Mouse (Mus musculus) hindbrain, embryonic 13.5 days (tissue): ENCODE measurements at regions not wholly inside any gene's neighbourhood (a gene's known extent, or its start where the extent isn't known, plus 50 kb on each side); places are given as distances from the start of the nearest gene placed in this dataset.

Experiments used
- ATAC-seq: fragments of 200-750 bp; cut with Nextera tagmentation; 2 replicates; pipeline ENCODE4 v1.8.0; 2017; ENCODE audit warnings: moderate TSS enrichment; ENCODE audit not compliant: low FRiP score
- H3K27ac ChIP-seq: fragments of 300-500 bp; sonication (generic); 2 replicates; pipeline ENCODE4 v1.5.1; 2015; ENCODE audit warnings: inconsistent platforms, mild to moderate bottlenecking, moderate library complexity
- H3K27me3 ChIP-seq: fragments of 300-500 bp; sonication (generic); 2 replicates; pipeline ENCODE4 v1.6.1; 2015; ENCODE audit warnings: mild to moderate bottlenecking, inconsistent platforms
- H3K36me3 ChIP-seq: fragments of 300-500 bp; sonication (generic); 2 replicates; pipeline ENCODE4 v1.6.1; 2015; ENCODE audit warnings: mild to moderate bottlenecking, inconsistent platforms
- H3K4me1 ChIP-seq: fragments of 300-500 bp; sonication (generic); replicated peaks from 2 replicates; pipeline ENCODE4 v1.6.1; 2015; ENCODE audit warnings: inconsistent platforms
- H3K4me2 ChIP-seq: fragments of 300-500 bp; sonication (generic); 2 replicates; pipeline ENCODE4 v1.6.1; 2015; ENCODE audit warnings: inconsistent platforms, mild to moderate bottlenecking, moderate library complexity
- H3K4me3 ChIP-seq: fragments of 300-500 bp; sonication (generic); 2 replicates; pipeline ENCODE4 v1.5.1; 2015; ENCODE audit warnings: mild to moderate bottlenecking, inconsistent platforms
- H3K9ac ChIP-seq: fragments of 300-500 bp; sonication (generic); 2 replicates; pipeline ENCODE4 v1.6.1; 2015; ENCODE audit warnings: mild to moderate bottlenecking, inconsistent platforms
- H3K9me3 ChIP-seq: fragments of 300-500 bp; sonication (generic); 2 replicates; pipeline ENCODE4 v1.6.1; 2016; ENCODE audit warnings: inconsistent platforms
- WGBS: fragments of 180-500 bp; shearing (Covaris S2); methylation state at CpG from one replicate; pipeline ENCODE4 v1.1.7; 2015; 5-methylcytosine and 5-hydroxymethylcytosine counted together

DNA sequence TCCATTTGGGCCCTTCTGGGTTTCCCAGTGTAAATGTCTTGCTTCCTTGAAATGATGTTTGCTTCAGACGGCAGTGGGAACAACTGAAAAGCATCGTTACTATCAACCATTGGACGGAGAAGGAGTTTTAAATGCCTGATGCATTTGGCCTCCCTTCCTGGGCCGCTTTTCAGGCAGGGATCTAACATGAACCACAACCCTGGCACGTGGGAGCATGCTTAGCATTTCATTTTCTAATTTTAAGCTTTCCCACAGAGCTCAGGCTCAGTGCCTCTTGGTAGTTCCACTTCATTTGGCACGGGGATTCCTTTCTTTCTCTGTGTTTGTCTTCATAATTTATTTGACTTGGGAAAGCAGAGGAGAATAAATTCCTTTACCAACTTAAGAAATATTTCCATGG, 406.6 kb upstream of the Nbea start:
- no peaks in the 10 kb centered on the region for H3K9me3 ChIP-seq
- H3K27ac ChIP-seq: no peak overlapping the region
- 76% methylated on average over 6 of the region's 6 CpGs for WGBS
- no peak for ATAC-seq
- H3K4me2 ChIP-seq: no peak overlapping the region
- no peaks in the 10 kb centered on the region for H3K4me1 ChIP-seq
- H3K9ac ChIP-seq: no peak overlapping the region
- no peak overlapping the region for H3K4me3 ChIP-seq
- no peaks in the 10 kb centered on the region for H3K27me3 ChIP-seq
- no peaks in the 10 kb centered on the region for H3K36me3 ChIP-seq

DNA sequence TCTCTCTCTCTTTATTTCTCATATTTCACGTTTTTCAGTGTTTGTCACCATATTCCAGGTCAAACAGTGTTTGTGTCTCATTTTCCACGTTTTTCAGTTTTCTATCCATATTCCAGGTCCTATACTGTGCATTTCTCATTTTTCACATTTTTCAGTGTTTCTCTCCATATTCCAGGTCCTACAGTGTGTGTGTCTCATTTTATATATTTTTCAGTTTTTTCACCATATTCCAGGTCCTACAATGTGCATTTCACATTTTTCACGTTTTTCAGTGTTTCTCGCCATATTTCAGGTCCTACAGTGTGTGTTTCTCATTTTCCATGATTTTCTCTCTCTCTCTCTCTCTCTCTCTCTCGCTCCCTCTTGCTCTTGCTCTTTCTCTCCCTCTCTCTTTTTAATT, 391.9 kb upstream of the Nbea start:
- WGBS: 57% methylated on average over 5 of the region's 5 CpGs
- ATAC-seq: no peak
- no peaks in the 10 kb centered on the region for H3K4me1 ChIP-seq
- H3K9ac ChIP-seq: no peak overlapping the region
- H3K9me3 ChIP-seq: no peaks in the 10 kb centered on the region
- H3K27ac ChIP-seq: no peak overlapping the region
- H3K36me3 ChIP-seq: no peaks in the 10 kb centered on the region
- H3K27me3 ChIP-seq: no peaks in the 10 kb centered on the region
- no peak overlapping the region for H3K4me3 ChIP-seq
- no peak overlapping the region for H3K4me2 ChIP-seq

DNA sequence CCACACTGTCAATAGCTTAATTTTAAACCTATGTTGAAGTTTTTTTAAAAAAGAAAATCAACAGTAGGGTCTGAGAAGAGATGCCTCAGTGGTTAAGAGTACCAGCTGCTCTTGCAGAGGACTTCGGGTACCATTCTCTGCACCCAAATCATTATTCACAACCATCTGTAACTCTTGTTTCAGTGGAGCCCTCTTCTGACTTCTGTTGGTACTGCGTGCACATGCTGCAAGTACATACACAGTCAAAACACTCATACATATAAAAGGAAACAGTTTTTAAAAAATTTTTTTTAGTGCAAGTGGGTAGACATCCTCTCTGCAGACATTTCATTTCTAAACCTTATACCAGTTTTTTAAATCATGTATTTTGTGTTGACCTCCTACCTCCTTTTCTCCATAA, 352.7 kb upstream of the Nbea start:
- no peaks in the 10 kb centered on the region for H3K36me3 ChIP-seq
- 86% methylated on average over 2 of the region's 2 CpGs for WGBS
- no peak for ATAC-seq

DNA sequence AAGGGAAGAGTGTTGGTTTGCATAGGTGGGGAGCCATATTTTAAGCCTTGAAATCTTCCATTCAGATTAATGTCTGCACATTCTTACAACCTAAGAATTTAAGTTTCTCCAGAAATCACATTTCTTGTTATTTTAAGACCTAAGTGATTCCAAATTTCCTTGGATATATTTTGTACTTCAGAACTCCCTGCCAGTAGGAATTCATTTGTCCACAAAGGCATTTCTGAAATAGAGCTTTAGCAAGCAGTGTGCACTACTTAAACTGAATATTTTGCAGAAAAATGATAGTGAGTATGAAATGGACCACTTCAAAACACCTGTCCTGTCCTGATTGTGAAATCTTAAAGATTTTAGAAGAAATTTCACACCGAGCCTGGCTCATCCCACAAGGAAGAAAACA, 320.9 kb upstream of the Nbea start:
- Histone ChIP-seq H3K9me3 (no peaks in the 10 kb centered on the region), H3K4me1 (no peaks in the 10 kb centered on the region), H3K4me2 (no peak overlapping the region), H3K4me3 (no peak overlapping the region), H3K36me3 (no peaks in the 10 kb centered on the region), H3K27ac (no peak overlapping the region), H3K9ac (no peak overlapping the region), H3K27me3 (no peaks in the 10 kb centered on the region)
- 90% methylated on average over 1 of the region's 1 CpGs for WGBS
- no peak for ATAC-seq

More for the DNA sequence above, 352.7 kb upstream of the Nbea start:
- no peaks in the 10 kb centered on the region for H3K4me1 ChIP-seq
- no peak overlapping the region for H3K4me3 ChIP-seq
- no peak overlapping the region for H3K27ac ChIP-seq
- H3K4me2 ChIP-seq: no peak overlapping the region
- no peaks in the 10 kb centered on the region for H3K9me3 ChIP-seq
- no peaks in the 10 kb centered on the region for H3K27me3 ChIP-seq
- no peak overlapping the region for H3K9ac ChIP-seq

DNA sequence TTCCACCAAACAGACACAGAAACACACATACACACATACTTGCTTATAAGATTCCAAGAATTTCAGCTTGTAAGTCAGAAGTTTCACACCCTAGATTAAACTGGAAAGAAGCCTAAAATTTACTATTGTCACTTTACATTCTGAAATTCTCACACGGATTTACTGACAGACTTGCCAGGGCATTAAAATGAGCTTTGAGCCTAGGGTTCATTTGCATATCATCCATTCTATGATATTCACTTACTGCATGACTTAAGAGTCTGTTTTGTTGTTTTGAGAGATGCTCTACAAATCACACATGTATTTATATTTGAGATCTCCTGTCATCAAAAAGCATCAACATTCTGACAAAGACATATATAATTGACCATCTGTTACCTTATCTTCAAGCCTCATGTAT, 315.8 kb upstream of the Nbea start:
- H3K9me3 ChIP-seq: no peaks in the 10 kb centered on the region
- no peaks in the 10 kb centered on the region for H3K36me3 ChIP-seq
- H3K4me1 ChIP-seq: no peaks in the 10 kb centered on the region
- no peak overlapping the region for H3K4me3 ChIP-seq
- H3K4me2 ChIP-seq: no peak overlapping the region
- 63% methylated on average over 1 of the region's 1 CpGs for WGBS
- H3K27me3 ChIP-seq: no peaks in the 10 kb centered on the region
- no peak overlapping the region for H3K27ac ChIP-seq
- H3K9ac ChIP-seq: no peak overlapping the region
- no peak for ATAC-seq

DNA sequence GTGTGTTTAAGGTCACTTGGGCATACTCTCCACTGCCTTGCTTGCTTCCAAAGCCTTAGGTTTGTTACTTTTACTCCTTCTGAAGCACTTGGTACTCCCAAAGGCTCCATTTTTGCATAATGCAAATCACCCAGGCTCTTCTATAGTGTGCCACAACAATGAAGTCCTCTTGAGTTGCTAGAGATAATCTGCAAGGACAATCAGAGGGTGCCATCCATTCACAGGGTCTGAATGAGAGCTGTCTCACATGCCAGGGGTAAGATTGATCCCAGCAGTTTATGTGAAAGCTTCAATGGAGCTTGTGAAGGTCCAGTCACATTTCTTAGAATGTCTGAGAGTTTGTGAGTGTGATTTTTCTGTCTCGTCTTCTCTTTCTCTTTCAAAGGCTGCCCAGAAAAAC, 310.4 kb upstream of the Nbea start:
- WGBS: 24% methylated on average over 1 of the region's 1 CpGs
- Histone ChIP-seq H3K9ac (no peak overlapping the region), H3K27me3 (no peaks in the 10 kb centered on the region), H3K4me1 (no peaks in the 10 kb centered on the region), H3K4me3 (no peak overlapping the region), H3K9me3 (no peaks in the 10 kb centered on the region), H3K27ac (no peak overlapping the region), H3K4me2 (no peak overlapping the region), H3K36me3 (no peaks in the 10 kb centered on the region)
- no peak for ATAC-seq

DNA sequence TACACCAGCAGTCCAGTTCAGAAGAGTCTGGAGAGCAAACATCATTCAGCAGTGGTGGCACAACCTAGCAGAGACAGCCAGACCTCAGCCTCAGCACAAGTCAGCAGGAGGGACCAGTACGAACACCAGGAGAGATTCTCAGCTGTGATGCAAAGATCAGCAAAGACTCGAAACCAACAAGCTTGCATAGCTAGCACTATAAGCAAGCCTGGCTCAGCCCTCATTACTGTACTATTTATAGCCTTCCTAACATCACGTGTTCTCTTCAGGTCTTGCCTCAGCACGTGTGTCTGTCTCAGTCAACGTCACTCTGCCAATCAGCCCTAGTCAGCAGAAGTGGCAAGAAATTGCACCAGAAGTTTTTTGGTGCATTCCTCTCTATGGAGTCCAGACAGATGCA, 305.7 kb upstream of the Nbea start:
- H3K4me2 ChIP-seq: no peak overlapping the region
- no peak overlapping the region for H3K9ac ChIP-seq
- no peaks in the 10 kb centered on the region for H3K36me3 ChIP-seq
- H3K27me3 ChIP-seq: no peaks in the 10 kb centered on the region
- H3K9me3 ChIP-seq: no peaks in the 10 kb centered on the region
- WGBS: 80% methylated on average over 5 of the region's 5 CpGs
- no peak overlapping the region for H3K4me3 ChIP-seq
- ATAC-seq: no peak
- peaks cover 5% of the 10 kb centered on the region for H3K4me1 ChIP-seq
- no peak overlapping the region for H3K27ac ChIP-seq

DNA sequence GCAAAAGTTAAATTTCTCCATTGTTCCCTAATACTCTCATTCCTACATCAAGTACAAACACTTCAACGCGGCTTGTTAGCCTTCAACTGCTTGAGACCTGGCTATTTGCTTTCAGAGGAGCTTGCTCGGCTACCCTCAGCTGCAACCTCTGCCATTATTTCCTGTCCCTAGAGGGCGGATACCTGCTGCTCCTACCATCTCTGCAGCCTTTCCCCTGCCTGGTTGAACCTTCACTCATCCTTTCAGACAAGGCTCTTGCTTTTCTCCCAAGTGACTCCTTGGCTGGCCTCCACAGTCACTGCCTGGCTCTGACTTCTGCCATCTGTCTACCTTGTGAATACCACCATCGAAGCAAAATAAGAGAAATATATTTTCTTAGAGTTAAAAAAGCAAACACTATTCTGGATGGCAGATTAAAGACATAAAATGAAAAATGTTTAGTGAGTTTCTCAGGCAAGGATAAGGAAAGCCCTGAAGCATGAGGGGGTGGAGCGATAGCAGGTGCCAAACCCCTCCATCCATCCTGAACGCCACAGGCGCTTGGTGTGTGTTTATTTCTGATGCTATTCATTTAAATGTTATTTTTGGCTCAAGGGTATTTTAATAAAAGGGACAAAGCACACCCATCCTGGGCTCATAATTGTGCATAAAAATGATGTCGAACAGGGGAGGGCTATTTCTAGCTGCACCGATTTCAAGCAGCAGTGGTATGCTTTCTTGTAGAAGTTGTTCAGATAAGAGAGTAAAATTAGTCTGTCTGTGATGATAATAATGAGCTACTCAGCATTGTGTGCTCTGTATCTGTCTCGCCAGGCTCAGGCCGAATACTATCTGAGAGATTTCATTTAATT, 302.3 kb upstream of the Nbea start:
- no peak overlapping the region for H3K9ac ChIP-seq
- WGBS: 64% methylated on average over 12 of the region's 12 CpGs
- H3K27me3 ChIP-seq: no peaks in the 10 kb centered on the region
- no peaks in the 10 kb centered on the region for H3K9me3 ChIP-seq
- H3K4me3 ChIP-seq: no peak overlapping the region
- peaks cover 5% of the 10 kb centered on the region for H3K4me1 ChIP-seq
- H3K4me2 ChIP-seq: no peak overlapping the region
- ATAC-seq: no peak
- H3K27ac ChIP-seq: 0 out of 2 replicates have a peak overlapping the region, but pooled peaks have one; percentile 26
- H3K36me3 ChIP-seq: no peaks in the 10 kb centered on the region

DNA sequence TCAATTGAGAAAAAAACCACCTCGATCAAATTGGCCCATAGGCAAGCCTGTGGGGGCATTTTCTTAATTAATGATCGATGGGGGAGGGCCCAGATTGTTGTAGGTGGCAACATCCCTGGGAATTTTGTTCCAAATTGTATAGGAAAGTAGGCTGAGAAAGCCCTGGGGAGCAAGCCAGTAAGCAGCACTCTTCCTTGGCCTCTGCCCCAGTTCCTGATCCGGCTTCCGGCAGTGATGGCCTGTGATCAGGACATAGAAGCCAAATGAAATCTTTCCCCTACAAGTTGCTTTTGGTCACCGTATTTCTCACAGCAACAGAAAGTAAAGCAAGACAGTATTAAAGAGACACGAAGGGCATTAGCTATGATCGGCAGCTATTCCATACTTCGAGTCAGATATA, 300.6 kb upstream of the Nbea start:
- no peak overlapping the region for H3K4me2 ChIP-seq
- ATAC-seq: no peak
- H3K9me3 ChIP-seq: no peaks in the 10 kb centered on the region
- no peaks in the 10 kb centered on the region for H3K36me3 ChIP-seq
- H3K4me3 ChIP-seq: no peak overlapping the region
- no peak overlapping the region for H3K9ac ChIP-seq
- WGBS: 88% methylated on average over 8 of the region's 8 CpGs
- H3K27ac ChIP-seq: no peak overlapping the region
- no peaks in the 10 kb centered on the region for H3K27me3 ChIP-seq
- peaks cover 5% of the 10 kb centered on the region for H3K4me1 ChIP-seq

DNA sequence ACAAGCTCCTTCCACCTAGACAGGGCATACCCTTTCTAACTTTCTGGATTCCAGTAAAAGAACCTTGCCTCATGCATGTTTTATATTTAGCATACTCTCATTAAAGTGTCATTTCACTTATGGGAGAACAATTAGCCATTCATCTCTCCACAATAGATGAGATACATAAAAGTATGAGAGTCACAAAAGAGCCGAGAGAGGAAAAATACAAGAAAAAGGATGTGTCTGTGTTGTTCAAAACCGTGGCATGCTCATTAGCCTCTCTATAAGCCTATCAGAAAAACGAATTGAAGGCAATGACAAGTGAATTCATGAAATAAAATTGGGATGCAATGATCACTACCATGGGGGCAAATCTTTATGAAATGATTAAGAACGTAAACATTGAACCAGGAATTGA, 299.9 kb upstream of the Nbea start:
- 53% methylated on average over 4 of the region's 4 CpGs for WGBS
- Histone ChIP-seq H3K4me1 (peaks cover 5% of the 10 kb centered on the region), H3K4me3 (no peak overlapping the region), H3K27ac (no peak overlapping the region), H3K9me3 (no peaks in the 10 kb centered on the region), H3K27me3 (no peaks in the 10 kb centered on the region), H3K4me2 (no peak overlapping the region), H3K36me3 (no peaks in the 10 kb centered on the region), H3K9ac (no peak overlapping the region)
- ATAC-seq: no peak

DNA sequence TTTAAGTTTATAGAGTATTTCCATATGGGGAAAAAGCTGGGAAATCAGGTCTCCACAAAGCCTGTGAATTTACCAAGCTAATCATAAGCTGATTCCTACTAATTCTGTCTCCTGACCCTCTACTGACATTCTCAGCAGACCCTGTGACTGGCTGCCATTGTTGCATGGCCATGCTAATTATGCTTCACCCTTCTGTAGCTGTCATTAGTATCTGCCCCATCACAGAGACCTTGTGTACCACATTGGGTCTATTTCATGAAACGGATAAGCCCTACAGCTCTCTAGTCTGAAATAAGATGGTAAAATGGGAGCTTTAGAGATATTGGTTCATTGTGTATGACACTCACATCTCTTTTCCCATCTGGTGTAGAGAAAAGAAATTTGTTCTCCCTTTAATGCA, 296.0 kb upstream of the Nbea start:
- Histone ChIP-seq H3K36me3 (no peaks in the 10 kb centered on the region), H3K9me3 (no peaks in the 10 kb centered on the region), H3K4me2 (no peak overlapping the region), H3K27ac (no peak overlapping the region), H3K9ac (no peak overlapping the region), H3K27me3 (no peaks in the 10 kb centered on the region), H3K4me3 (no peak overlapping the region), H3K4me1 (peaks cover 12% of the 10 kb centered on the region)
- 34% methylated on average over 1 of the region's 1 CpGs for WGBS
- ATAC-seq: no peak

DNA sequence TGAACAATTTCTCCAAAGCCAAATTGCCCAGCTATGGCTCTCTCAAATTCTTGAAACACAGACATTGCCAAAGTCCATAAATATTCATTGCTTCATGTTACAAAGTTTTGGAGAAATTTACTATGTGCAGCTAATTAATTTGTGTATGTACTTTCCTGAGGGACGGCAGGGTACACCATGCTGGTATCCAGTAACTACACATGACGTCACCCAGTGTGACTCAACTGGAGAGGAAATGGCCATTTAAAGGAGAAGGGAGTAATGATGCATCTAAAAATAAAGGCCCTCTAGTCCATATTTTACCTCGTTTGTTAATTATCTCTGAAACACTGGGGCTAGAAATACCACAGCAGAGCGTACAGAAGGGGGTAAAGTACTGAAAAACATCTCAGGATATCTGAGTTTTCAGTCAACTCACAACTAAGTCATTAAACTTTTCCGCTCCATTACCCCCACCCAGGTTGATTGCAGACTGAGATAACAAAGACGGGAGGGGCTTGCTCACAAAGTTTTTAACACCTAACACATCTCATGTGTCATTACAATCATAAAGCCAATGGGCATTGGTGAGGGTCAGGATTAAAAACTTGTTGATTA, 295.1 kb upstream of the Nbea start:
- Histone ChIP-seq H3K4me3 (no peak overlapping the region), H3K9ac (no peak overlapping the region), H3K9me3 (no peaks in the 10 kb centered on the region), H3K27ac (no peak overlapping the region), H3K27me3 (no peaks in the 10 kb centered on the region), H3K4me1 (peaks cover 12% of the 10 kb centered on the region), H3K36me3 (no peaks in the 10 kb centered on the region), H3K4me2 (no peak overlapping the region)
- ATAC-seq: no peak
- WGBS: 79% methylated on average over 6 of the region's 6 CpGs
